Mouse (Mus musculus): ENCODE measurements at regions not wholly inside any gene's neighbourhood (a gene's known extent, or its start where the extent isn't known, plus 50 kb on each side); places are given as distances from the start of the nearest gene placed in this dataset.

DNA sequence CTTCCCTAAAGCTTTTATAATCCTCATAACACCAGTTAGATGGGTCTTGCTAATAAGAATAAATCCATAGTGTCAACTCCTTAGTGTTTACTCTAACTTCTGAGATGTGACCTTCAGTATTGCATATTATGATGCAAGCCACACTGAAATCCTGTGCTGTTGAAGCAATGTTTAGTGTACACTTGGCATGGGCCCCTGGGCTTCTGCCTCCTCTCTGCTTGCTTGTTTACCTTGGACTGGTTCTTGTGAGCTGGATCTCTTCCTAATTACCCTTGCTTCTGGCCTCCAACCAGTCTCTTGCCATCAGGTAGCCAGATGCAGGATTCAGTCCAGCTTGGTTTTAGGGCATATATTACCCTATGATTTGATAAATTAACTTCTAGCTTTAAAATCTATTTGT, 57.0 kb downstream of the Rgs2 start:
- peak in 1 of 2 experiments; percentile 42 for DNase-seq (ENCODE audit: low spot score in 2 of 2)

DNA sequence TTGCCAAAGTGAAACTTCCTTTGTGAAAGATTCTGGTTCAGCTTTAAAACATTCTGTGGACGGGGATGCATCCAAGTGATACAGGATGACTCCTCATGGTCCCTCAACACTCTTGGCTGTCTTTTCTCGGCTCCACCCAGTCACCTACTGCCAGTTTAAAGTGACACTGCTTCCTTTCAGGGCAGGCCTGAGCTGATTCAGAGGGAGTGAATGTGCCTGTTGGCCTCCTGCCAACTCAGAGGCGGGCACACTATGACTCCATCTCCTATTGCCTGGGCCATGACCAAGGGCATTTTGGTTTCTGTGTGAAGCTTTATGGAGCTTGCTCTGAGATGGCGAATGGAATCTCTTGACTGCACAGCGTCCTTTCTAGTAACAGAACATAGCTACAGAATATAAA, 62.5 kb downstream of the Rgs2 start:
- DNase-seq (ENCODE audit: low spot score in 2 of 2): peak; percentile 54 to 75

DNA sequence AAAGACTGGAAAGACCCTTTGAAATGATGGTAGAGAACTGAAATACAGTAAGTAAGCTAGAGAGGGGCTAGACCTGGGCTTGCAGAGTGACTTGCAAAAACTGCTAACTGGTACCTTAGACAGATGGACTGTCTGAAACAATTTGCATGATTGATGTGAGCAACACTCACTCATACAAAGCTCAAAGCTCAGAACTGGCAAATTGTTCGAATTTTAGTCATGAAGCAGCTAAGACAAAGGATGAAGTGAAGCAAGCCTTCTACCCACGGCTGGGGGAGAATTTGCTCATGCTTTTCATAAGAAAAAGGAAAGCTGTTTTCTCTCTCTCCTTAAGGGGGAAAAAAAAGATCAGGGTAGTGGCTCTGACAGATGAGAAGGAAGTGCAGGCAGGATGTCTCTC, 64.5 kb downstream of the Rgs2 start:
- DNase-seq (ENCODE audit: low spot score in 2 of 2): no peak

- DNase-seq (ENCODE audit: low spot score in 2 of 2): no peak
Measured at GRCm38 (mm10) chr1:143938569-143938968, 65.4 kb downstream of the Rgs2 start.

DNA sequence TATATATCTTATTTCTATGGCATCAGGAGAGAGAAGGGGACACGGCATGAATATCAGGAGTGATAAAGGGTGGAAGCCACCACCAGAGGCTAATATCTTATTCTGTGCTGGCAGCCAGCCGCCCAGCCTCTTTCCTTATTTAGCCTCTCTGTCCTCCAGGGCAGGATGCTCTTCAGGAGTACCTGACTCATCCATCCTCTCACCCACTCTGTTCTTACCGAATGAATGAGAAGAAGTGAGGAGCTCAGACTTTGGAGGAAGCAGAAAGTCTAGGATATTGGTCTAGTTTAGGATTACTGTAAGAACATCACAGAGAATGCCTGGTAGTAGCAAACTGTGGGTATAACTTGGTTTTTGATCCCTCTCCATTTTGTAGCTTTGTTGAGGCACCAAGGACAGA, 73.2 kb downstream of the Rgs2 start:
- DNase-seq (ENCODE audit: low spot score in 2 of 2): no peak

- no peak for DNase-seq (ENCODE audit: low spot score in 2 of 2)
Measured at GRCm38 (mm10) chr1:143929567-143930165, 74.3 kb downstream of the Rgs2 start.

DNA sequence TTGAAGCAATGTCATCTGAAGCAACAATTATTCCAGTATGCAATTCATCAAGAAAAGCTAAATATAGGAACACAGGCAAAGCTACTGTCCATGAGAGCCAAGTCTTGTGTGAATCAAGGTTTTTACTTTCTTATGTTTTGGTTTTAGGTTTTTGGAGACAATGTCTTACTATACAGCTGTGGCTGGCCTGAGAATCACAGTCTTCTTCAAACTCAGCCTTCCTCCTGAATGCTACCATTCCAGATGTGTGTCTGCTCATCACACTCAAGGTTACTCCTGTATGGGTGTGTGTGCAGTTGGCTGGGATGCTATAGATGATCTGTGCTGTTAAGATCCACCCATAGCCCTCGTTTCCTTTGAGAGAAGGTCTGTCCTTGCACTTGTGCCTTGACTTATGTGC, 81.5 kb downstream of the Rgs2 start:
- no peak for DNase-seq (ENCODE audit: low spot score in 2 of 2)

- no peak for DNase-seq (ENCODE audit: low spot score in 2 of 2)
Measured at GRCm38 (mm10) chr1:143920256-143920655, 83.7 kb downstream of the Rgs2 start.

DNA sequence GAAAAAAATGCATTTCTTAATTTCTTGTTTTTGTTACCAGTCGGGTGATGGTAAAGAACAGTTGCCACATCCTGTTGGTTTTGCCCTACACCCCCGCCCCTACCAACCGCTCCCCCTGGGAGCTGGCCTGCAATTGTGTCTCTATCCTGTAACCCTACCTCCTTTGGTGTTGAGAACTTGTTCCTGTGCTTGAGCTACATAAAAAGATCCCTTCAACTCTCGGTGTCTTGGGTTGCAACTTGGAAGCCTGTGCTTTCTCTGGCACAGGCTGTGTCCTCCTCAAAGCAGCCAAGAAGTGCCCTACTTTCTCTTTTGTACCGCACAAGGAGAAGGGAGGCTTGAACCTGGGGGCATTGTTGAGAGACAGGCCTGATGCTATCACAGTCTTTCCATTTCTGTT, 85.0 kb downstream of the Rgs2 start:
- peak in 1 of 2 experiments; percentile 12 for DNase-seq (ENCODE audit: low spot score in 2 of 2)

GRCm38 (mm10) chr1:143918146-143918774, 85.7 kb downstream of the Rgs2 start:
- DNase-seq (ENCODE audit: low spot score in 2 of 2): no peak

- DNase-seq (ENCODE audit: low spot score in 2 of 2): peak in 1 of 2 experiments; percentile 45
Measured at GRCm38 (mm10) chr1:143917623-143918022, 86.3 kb downstream of the Rgs2 start.

DNA sequence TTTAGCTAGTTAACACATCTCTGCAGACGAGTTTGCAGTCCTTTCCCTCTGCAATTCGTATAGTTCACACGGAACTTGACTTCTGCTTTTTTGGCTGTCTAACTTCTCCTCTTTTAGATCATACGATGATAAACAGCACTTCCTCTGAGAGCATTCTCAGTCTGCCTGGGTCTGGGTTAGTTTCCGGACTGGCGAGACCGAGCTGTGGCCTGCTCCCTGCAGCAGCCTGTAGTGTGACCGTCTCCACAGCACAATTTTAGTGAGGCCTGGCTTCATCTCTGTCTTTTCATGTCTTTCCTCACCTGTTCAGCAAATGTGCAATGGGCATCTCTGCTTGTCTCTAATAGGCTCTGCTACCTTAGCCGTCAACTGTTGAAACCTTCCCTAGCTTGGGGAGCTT, 87.4 kb downstream of the Rgs2 start:
- DNase-seq (ENCODE audit: low spot score in 2 of 2): no peak

DNA sequence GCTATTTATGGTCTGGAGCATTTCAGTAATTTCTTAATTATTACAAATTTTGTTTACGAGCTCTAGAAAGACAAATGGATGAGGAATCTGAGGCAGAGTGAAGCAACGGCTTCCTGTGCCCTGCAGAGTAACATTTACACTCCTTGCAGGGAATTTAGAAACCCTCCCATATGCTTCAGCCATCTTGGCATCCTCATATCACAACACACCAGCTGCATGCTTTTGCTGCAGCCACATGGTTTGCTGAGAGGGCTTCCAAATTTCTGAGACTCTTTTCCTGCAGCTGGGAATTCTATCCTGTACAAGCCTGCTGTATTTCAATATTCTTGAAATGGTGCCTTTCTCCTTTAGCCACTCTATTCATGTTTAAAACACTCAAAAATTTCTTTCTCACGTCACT, 91.4 kb downstream of the Rgs2 start:
- DNase-seq (ENCODE audit: low spot score in 2 of 2): no peak

GRCm38 (mm10) chr1:143911230-143911629, 92.7 kb downstream of the Rgs2 start:
- DNase-seq (ENCODE audit: low spot score in 2 of 2): no peak

- no peak for DNase-seq (ENCODE audit: low spot score in 2 of 2)
Measured at GRCm38 (mm10) chr1:143910530-143910929, 93.4 kb downstream of the Rgs2 start.

GRCm38 (mm10) chr1:143907312-143907711, 96.6 kb downstream of the Rgs2 start:
- DNase-seq (ENCODE audit: low spot score in 2 of 2): no peak

GRCm38 (mm10) chr1:143906881-143907280, 97.1 kb downstream of the Rgs2 start:
- no peak for DNase-seq (ENCODE audit: low spot score in 2 of 2)

GRCm38 (mm10) chr1:143903985-143904384, 100.0 kb downstream of the Rgs2 start:
- no peak for DNase-seq (ENCODE audit: low spot score in 2 of 2)

- DNase-seq (ENCODE audit: low spot score in 2 of 2): no peak
Measured at GRCm38 (mm10) chr1:143903234-143903633, 100.7 kb downstream of the Rgs2 start.

GRCm38 (mm10) chr1:143901127-143901920, 102.6 kb downstream of the Rgs2 start:
- DNase-seq (ENCODE audit: low spot score in 2 of 2): no peak

- no peak for DNase-seq (ENCODE audit: low spot score in 2 of 2)
Measured at GRCm38 (mm10) chr1:143888510-143888909, 111.4 kb downstream of the Uchl5 start.

GRCm38 (mm10) chr1:143888065-143888464, 111.0 kb downstream of the Uchl5 start:
- DNase-seq (ENCODE audit: low spot score in 2 of 2): no peak

DNA sequence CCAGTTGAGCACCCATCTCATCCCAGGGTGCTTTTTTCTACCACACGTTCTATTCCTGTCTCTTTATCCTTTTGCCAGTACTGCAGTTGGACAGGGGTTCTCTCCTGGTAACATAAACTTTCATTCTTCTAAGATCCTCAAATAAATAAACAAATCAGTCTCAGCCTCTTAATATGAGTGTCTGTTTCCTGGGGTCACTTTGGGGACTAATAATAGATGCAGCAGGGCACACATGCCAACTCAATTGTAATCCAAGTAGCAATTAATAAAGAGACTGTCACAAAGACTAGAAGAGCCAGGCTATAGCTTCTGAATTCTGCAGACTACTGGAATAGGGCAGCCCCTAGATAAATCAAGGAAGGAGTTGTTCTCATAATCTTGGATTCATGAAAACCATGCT, 108.9 kb downstream of the Uchl5 start:
- no peak for DNase-seq (ENCODE audit: low spot score in 2 of 2)
